In genomic region chr12:88910761-88911160, GRCm38 (mm10) we compare ENCODE assay signal across 9 mouse cellular contexts.
DNase-seq lines count a peak whose midpoint lies in the region; ATAC-seq lines count a peak whose summit lies in the region.
"Had no signal": no experiment of that assay in that cellular context is flagged by ENCODE, and none has a peak within 500 bp of the region (broad histone marks: within the 10 kb centered on the region; RNA-seq: fewer than 3 reads in every experiment).

No protein-coding gene starts in this region.

- no peak overlapping the region for H3K4me2 ChIP-seq in forebrain, embryonic 12.5 days
- H3K4me2 ChIP-seq: lung, embryonic 15.5 days had no signal

- H3K9me3 ChIP-seq in forebrain, embryonic 12.5 days, result no peaks in the 10 kb centered on the region
- no peaks in the 10 kb centered on the region for H3K9me3 ChIP-seq in midbrain, embryonic 10.5 days (replicated peaks)
- H3K9me3 ChIP-seq: lung, embryonic 15.5 days had no signal

- H3K36me3 ChIP-seq in forebrain, embryonic 12.5 days (replicated peaks), result no peaks in the 10 kb centered on the region
- H3K36me3 ChIP-seq in midbrain, embryonic 10.5 days, result no peaks in the 10 kb centered on the region
- H3K36me3 ChIP-seq: lung, embryonic 15.5 days had no signal

- ATAC-seq in forebrain, embryonic 12.5 days (ENCODE audit: low FRiP score), result peak; percentile 94

- 3% methylated on average over 2 of the region's 2 CpGs for WGBS in forebrain, embryonic 12.5 days
- WGBS in midbrain, embryonic 10.5 days, result 17% methylated on average over 2 of the region's 2 CpGs

- H3K4me1 ChIP-seq in forebrain, embryonic 12.5 days, result peaks cover 16% of the 10 kb centered on the region
- H3K4me1 ChIP-seq in midbrain, embryonic 10.5 days, result peaks cover 19% of the 10 kb centered on the region
- H3K4me1 ChIP-seq: lung, embryonic 15.5 days had no signal

- H3K27me3 ChIP-seq in forebrain, embryonic 12.5 days, result no peaks in the 10 kb centered on the region
- no peaks in the 10 kb centered on the region for H3K27me3 ChIP-seq in midbrain, embryonic 10.5 days (ENCODE audit: low read depth, poor library complexity, severe bottlenecking)
- H3K27me3 ChIP-seq: lung, embryonic 15.5 days had no signal

- peak; percentile 9 for DNase-seq in right cerebral cortex, postnatal 14 days
- no peak for DNase-seq in right cerebral cortex, postnatal 4 days
- peak; percentile 78 for DNase-seq in midbrain, embryonic 10.5 days (ENCODE audit: low spot score)
- DNase-seq in thymus, postnatal 10 days (ENCODE audit: low spot score in 2 of 2), result no peak
- no peak for DNase-seq in heart, adult 11 months
- DNase-seq in ovary, postnatal 10 days (ENCODE audit: low spot score), result no peak

- H3K4me3 ChIP-seq in forebrain, embryonic 12.5 days (replicated peaks), result no peak overlapping the region
- H3K4me3 ChIP-seq in midbrain, embryonic 10.5 days, result no peak overlapping the region
- H3K4me3 ChIP-seq: lung, embryonic 15.5 days had no signal

- 0 out of 2 replicates have a peak overlapping the region, but pooled peaks have one; percentile 50 for H3K27ac ChIP-seq in forebrain, embryonic 12.5 days
- H3K27ac ChIP-seq in midbrain, embryonic 10.5 days (replicated peaks), result peak overlapping the region; percentile 83
- H3K27ac ChIP-seq: lung, embryonic 15.5 days; stomach, postnatal 0 days had no signal

- no peak overlapping the region for H3K9ac ChIP-seq in forebrain, embryonic 12.5 days
- H3K9ac ChIP-seq: lung, embryonic 15.5 days had no signal

Comparison
In these comparisons a context has a peak if more than half of its experiments do, and no peak if none do; other contexts are left out.
1. DNase-seq: peak in right cerebral cortex, postnatal 14 days (single experiment) and midbrain, embryonic 10.5 days (single experiment); none in right cerebral cortex, postnatal 4 days (single experiment), thymus, postnatal 10 days (0 of 2), heart, adult 11 months (single experiment) and ovary, postnatal 10 days (single experiment).